Mouse (Mus musculus): Measurements from ENCODE around the gene Nfil3.

Nfil3 gene

DNA sequence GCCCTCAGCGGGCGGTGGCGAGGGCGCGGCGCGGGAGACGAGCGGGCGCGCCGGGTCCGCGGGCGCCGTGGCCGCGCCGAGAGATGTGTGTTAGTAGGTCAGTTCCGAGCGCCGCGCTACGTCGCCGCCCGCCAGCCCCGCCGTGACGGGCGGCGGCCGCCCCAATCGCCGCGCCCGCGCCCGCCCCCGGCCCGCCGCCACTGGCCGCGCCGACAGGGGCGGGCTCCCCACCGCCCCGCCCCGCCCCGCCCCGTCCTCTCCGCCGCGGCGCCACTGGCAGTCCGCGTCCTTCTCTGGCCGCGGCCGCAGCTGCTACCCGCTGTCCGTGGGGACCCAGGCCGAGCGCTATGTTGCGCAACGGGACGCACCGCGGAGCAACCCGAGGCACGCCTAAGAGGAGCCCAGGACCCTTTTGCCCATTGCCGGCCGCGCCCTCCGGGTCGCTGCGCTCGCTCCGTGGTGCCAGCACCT, at the start of gene Nfil3:
TSS of gene Nfil3 (minus strand) at position 123 of the 471 bp plus-strand sequence.
- DNase-seq, result peak; percentile 84 to 86

- DNase-seq, result no peak
These were observed 43.4 kb upstream of the Nfil3 start for GRCm38 (mm10) chr13:53024285-53024684.

GRCm38 (mm10) chr13:53020282-53020681, 39.4 kb upstream of the Nfil3 start:
- DNase-seq, result no peak

GRCm38 (mm10) chr13:53019532-53019931, 38.7 kb upstream of the Nfil3 start:
- DNase-seq, result peak in 1 of 2 experiments; percentile 25

GRCm38 (mm10) chr13:53018976-53019375, 38.1 kb upstream of the Nfil3 start:
- no peak for DNase-seq

DNA sequence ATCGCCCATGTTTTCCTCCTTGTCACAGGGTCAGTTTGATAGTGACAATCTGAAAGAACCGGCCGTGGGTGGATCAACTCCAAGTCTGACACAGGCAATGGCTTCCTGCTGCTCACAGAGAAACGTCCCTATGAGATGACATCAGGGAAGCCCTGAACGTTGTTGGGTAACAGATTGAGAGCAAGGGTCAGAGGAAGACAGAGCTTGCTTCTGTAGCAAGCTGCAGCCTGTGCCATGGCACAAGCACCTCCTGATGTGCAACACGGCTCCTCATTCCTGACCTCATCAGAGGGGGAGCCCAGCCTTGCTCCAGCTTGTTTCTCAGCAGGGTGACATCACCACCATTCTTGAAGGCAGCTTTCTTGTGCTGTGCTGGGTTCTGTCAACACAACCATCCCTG, 37.1 kb upstream of the Nfil3 start:
- DNase-seq, result peak; percentile 28 to 35

DNA sequence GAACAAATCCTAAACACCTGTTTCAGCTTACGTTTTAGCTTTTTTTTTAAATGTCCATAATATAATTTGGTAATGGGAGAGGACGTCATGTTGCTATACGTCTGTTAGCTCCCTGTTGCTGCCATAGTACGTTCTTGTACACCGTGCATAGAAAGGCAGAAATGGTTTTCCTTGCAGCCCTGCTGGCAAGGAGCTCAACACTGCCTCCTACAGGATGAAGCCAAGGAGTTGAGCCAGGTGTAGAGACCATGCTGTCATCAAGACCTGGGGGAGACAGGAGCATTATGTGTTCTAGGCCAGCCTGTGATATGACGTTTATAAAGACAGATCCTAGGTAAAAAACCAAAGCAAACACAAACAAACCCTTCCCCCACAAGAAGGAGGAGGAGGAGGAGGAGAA, 36.2 kb upstream of the Nfil3 start:
- no peak for DNase-seq

DNA sequence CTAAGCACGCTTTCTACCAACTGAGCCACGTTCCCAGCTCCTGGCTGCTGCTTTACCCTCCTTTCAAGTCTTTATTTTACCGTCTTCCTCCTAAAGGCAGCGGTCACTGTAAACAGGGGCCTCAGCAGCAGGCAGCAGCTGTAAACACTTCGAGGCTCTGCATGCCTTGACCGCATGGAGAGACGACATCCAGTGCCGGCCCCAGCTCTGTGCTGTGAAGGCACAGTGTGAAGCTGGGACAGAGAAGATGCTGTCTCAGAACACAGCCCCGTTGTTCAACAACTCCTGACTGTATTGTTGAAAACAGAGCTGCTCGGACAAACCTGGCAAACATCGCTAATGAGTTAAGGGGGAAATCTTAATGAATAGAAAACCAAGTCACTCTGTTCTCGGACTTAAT, 30.6 kb upstream of the Nfil3 start:
- DNase-seq, result no peak

DNA sequence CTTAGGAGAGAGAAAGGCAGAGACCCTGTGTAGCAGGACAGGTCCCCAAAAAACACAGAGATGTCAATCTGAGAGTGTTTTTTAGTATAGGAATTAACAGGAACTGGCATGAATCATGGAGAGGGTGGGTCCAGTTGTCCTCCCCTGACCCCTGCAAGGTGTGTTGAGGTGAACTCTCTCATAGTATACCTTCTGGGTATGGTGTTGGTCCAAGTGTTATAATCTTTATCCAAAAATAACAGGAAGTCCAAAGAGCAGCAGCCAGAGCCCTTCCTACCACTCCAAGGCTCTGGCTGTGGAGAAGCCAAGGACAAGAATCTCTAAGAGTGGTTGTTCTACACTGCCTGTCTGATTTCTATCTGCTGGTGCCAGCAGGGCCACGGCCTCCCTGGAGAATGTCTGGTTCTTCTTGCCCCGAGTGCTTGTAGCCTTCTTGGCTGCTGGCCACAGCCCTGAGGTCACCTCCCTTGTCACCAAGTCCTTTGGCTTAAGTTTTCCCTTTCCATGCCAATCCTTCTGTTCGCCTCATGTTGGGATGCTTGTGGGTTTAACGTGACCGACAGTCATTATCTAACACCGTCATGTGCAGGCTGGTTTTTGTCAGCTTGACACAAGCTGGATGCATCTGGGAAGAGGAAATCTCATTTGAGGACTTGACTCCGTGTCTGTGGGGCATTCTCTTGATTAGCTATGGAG, 27.8 kb upstream of the Nfil3 start:
- DNase-seq, result peak; percentile 58 to 71

DNA sequence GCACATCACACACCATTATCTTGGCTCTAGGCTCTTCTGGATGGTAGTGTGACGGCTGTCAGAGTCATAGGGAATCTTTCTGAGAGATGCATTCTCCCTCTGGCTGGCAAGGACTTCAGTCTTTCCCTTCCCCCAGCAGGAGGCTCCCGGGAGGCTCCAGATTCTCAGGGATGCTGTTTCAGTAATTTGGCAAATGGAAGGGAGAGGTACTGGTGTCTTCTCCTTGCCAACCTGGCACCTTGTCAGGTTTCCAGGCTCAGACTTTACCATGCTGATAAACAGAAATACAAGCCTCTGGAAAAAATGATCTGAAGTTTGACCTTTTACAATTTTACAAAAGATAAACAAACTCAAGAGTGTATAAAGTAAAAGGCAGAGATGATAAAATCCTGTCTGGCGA, 26.9 kb upstream of the Nfil3 start:
- no peak for DNase-seq

- no peak for DNase-seq
These were observed 22.4 kb upstream of the Nfil3 start for GRCm38 (mm10) chr13:53003286-53003685.

DNA sequence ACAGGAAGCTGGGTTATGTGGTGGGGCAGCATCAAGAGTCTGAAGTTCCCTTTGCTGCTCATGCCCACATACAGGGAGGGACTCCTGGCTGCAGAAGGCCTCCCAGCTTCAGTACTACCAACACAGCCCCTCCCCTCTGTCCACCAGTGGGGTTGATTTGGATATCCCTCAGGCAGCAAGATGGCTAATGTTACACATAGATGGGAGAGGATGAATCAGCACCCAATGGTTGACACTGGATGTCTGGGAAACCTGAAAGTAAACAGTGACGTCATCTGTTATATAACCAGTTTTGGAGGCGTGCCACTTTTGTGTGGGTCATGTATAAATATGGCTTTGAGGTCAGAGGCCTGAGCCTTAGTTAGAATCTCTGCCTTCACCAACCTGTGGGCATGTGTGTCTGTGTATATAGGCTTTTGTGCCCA, 20.6 kb upstream of the Nfil3 start:
- peak; percentile 46 to 80 for DNase-seq

DNA sequence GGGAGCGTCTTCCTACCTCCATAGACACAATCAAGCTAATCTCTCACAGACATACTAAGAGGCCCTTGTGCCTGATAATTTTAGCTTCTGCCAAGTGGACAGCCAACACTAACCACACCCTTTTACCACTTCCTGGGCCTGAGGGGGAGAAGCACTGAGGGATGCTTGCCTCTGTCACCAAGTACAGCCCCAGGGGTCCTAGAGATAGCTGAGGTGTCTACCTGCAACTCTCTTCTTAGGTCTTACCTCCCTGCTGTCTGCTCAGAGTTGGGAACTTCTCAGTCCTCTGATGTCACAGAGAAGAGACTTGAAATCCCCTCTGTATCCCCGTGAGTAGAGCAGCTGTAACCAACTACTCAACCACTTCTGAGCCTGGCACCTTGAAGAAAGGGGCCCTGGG, 19.6 kb upstream of the Nfil3 start:
- no peak for DNase-seq

DNA sequence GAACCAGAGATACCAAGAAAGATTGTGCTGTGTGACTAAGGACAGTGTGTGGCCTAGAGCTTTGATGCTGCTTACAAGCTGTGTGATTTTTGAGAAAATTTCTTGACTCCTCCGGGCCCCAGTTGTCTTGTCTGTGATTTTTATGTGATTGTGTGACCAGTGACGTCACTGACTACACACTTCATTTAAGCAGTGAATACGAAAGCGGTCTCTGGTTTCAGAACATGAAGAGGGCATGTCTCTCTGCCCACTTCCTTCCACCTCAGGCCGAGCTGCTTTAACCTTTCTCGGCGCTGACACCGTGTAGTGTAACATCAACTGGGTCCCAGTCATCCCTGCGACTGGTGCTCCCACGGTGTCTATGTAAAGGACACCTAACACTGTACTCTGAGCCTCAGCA, 17.7 kb upstream of the Nfil3 start:
- no peak for DNase-seq

- no peak for DNase-seq
These were observed 16.9 kb upstream of the Nfil3 start for GRCm38 (mm10) chr13:52997806-52998205.

GRCm38 (mm10) chr13:52996201-52996600, 15.3 kb upstream of the Nfil3 start:
- no peak for DNase-seq

GRCm38 (mm10) chr13:52994197-52994881, 13.5 kb upstream of the Nfil3 start:
- no peak for DNase-seq

DNA sequence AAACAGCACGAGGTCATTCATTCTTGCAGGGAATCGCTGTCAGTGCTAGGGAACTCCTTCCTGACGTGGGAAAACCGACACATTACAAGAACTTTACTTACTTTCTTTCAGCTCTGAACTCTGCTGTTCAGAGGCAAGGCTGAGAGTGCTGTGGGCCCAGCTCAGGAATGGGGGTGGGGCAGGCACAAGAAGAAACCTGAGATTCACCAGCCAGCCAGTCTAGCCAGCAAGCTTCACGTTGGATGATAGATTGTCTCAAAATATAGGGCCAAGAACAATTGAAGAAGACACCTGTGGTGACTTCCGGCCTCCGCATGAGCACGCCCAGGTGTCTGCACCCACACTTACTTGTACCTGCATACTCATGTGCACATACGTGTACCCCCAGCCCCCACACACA, 9.3 kb upstream of the Nfil3 start:
- DNase-seq, result no peak

DNA sequence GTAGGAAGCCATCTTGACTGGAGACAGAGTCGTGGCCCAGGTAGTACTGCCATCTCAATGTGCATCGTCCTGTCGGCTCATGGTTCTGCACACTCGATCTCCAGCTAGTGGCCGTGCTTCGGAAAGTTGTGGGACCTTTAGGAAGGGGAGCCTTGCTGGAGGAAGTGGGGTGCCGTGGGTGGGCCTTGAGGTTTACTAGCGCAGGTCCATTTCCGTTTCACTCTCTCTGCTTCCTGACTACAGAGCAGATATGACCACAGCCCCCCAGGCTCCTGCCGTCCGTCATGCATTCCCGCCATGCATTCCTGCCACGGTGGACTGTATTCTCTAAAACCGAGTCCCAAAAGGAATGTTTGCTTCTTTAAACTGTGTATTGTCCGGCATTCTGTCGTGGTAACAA, 8.1 kb upstream of the Nfil3 start:
- DNase-seq, result no peak

- DNase-seq, result no peak
These were observed 7.0 kb upstream of the Nfil3 start for GRCm38 (mm10) chr13:52987880-52988279.

DNA sequence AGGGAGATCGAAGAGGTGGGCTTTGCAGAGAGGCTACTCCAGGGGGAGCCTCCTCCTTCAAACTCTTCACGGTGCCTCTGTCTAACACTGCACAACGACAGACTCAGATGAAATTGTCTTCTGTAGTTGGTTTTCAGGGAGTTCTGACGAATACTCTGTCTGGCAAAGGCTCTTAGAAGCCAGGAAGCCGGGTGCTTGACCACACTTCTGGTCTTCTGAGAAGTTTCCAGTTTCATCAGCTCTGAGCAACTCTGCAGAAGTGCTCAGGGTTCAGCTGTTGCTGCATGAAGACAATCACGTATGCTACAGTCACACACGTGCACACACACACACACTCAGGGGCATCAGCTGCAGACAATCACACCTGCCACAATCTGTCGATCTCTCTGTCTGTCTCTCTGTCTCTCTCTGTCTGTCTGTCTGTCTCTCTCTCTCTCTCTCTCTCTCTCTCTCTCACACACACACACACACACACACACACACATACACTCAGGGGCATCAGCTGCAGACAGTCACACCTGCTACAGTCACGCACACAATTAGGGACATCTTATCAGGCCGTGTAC, 5.4 kb upstream of the Nfil3 start:
- DNase-seq, result no peak

DNA sequence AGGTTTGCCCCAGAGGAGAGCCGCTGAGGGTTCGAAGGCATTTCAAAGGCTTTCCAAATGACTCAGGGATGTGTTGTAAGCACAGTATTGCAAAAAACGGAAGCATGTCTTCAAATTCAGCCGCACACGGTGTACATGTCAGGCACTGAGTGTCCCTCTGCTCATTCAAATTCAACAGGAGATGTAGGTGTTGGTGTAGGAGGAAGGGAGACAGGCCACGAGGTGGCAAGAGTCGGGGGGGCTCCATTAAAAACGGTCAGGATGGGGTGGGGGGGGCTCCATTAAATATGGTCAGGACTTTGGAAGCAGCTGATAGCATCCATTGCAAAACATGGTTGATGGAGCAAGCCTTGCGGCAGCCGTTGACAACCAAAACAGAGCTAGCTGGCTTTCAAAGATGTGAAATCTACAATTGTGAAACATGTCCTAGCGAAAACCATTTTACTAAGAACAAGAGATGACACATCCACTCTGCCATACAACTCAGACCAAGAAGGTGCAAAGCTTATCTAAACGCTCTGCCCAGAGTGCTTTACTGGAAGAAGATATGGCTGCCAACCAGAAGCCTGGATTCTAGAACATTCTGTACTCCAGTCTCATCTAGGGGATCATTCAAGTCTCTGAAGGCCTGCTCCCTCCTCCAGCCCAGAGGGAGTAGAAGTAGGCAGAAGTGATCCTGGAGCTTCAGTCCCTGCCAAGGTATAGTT, 4.8 kb upstream of the Nfil3 start:
- DNase-seq, result peak; percentile 35 to 47

GRCm38 (mm10) chr13:52982703-52983102, 1.8 kb upstream of the Nfil3 start:
- peak; percentile 84 to 88 for DNase-seq

Measured in lung, adult 18-20 months (tissue).